Mouse (Mus musculus): ENCODE measurements around the gene Slc6a9. TPM values are rescaled to one million over a fixed set of nuclear protein-coding genes. Genes with fewer than 3 reads are reported as not detected.

Gene Slc6a9
- polyA plus RNA-seq, 1 experiment from 2014 or later: 14.9 TPM

GRCm38 (mm10) chr4:117915489-117916105, 81.3 kb downstream of the Slc6a9 start:
- H3K27ac ChIP-seq: peak overlapping the region; percentile 59; the same call in 1 of the 2 replicates
- H3K9me3 ChIP-seq: no peaks in the 10 kb centered on the region
- ATAC-seq: no peak
- peak overlapping the region; percentile 92 for H3K9ac ChIP-seq (replicated peaks)
- peaks cover 20% of the 10 kb centered on the region for H3K36me3 ChIP-seq
- H3K4me1 ChIP-seq (replicated peaks): peaks cover 46% of the 10 kb centered on the region
- no peaks in the 10 kb centered on the region for H3K27me3 ChIP-seq
- 7% methylated on average over 19 of the region's 19 CpGs for WGBS
- H3K4me3 ChIP-seq (replicated peaks): peak overlapping the region; percentile 93
- H3K4me2 ChIP-seq (replicated peaks): peak overlapping the region; percentile 100

- WGBS: 91% methylated on average over 5 of the region's 5 CpGs
- no peaks in the 10 kb centered on the region for H3K9me3 ChIP-seq
- no peak for ATAC-seq
Measured at GRCm38 (mm10) chr4:117916386-117916785, 82.1 kb downstream of the Slc6a9 start.

GRCm38 (mm10) chr4:117917402-117917801, 83.1 kb downstream of the Slc6a9 start:
- no peak for ATAC-seq
- Histone ChIP-seq H3K4me2 (replicated peaks) (no peak overlapping the region), H3K4me3 (replicated peaks) (no peak overlapping the region), H3K4me1 (replicated peaks) (peaks cover 28% of the 10 kb centered on the region), H3K36me3 (peaks cover 2% of the 10 kb centered on the region), H3K9me3 (no peaks in the 10 kb centered on the region), H3K27me3 (0 out of 2 replicates have a peak, but pooled peaks cover 4% of the 10 kb centered on the region), H3K27ac (no peak overlapping the region), H3K9ac (replicated peaks) (no peak overlapping the region)
- WGBS: 88% methylated on average over 4 of the region's 4 CpGs

More at GRCm38 (mm10) chr4:117916386-117916785, 82.1 kb downstream of the Slc6a9 start:
- no peak overlapping the region for H3K9ac ChIP-seq (replicated peaks)
- no peak overlapping the region for H3K27ac ChIP-seq
- H3K27me3 ChIP-seq: no peaks in the 10 kb centered on the region
- no peak overlapping the region for H3K4me3 ChIP-seq (replicated peaks)
- peaks cover 12% of the 10 kb centered on the region for H3K36me3 ChIP-seq
- peaks cover 38% of the 10 kb centered on the region for H3K4me1 ChIP-seq (replicated peaks)
- peak overlapping the region; percentile 100 for H3K4me2 ChIP-seq (replicated peaks)

GRCm38 (mm10) chr4:117917847-117918246, 83.5 kb downstream of the Slc6a9 start:
- WGBS: 95% methylated on average over 4 of the region's 4 CpGs
- H3K4me3 ChIP-seq (replicated peaks): no peak overlapping the region
- 0 out of 2 replicates have a peak, but pooled peaks cover 4% of the 10 kb centered on the region for H3K27me3 ChIP-seq
- H3K4me1 ChIP-seq (replicated peaks): peaks cover 23% of the 10 kb centered on the region
- no peak for ATAC-seq
- no peaks in the 10 kb centered on the region for H3K9me3 ChIP-seq
- H3K9ac ChIP-seq (replicated peaks): no peak overlapping the region
- no peaks in the 10 kb centered on the region for H3K36me3 ChIP-seq
- no peak overlapping the region for H3K27ac ChIP-seq
- no peak overlapping the region for H3K4me2 ChIP-seq (replicated peaks)

- Histone ChIP-seq H3K36me3 (no peaks in the 10 kb centered on the region), H3K9me3 (no peaks in the 10 kb centered on the region), H3K4me2 (replicated peaks) (no peak overlapping the region), H3K9ac (replicated peaks) (no peak overlapping the region), H3K27me3 (0 out of 2 replicates have a peak, but pooled peaks cover 4% of the 10 kb centered on the region), H3K4me3 (replicated peaks) (no peak overlapping the region), H3K27ac (no peak overlapping the region), H3K4me1 (replicated peaks) (peaks cover 19% of the 10 kb centered on the region)
- ATAC-seq: no peak
- 77% methylated on average over 3 of the region's 3 CpGs for WGBS
Measured at GRCm38 (mm10) chr4:117918261-117918660, 84.0 kb downstream of the Slc6a9 start.

GRCm38 (mm10) chr4:117918762-117919161, 84.5 kb downstream of the Slc6a9 start:
- H3K4me2 ChIP-seq (replicated peaks): no peak overlapping the region
- 95% methylated on average over 5 of the region's 5 CpGs for WGBS
- H3K9me3 ChIP-seq: no peaks in the 10 kb centered on the region
- peaks cover 8% of the 10 kb centered on the region; the same call in 1 of the 2 replicates for H3K27me3 ChIP-seq
- ATAC-seq: no peak
- H3K4me1 ChIP-seq (replicated peaks): peaks cover 14% of the 10 kb centered on the region
- H3K9ac ChIP-seq (replicated peaks): no peak overlapping the region
- no peaks in the 10 kb centered on the region for H3K36me3 ChIP-seq
- H3K4me3 ChIP-seq (replicated peaks): no peak overlapping the region
- H3K27ac ChIP-seq: no peak overlapping the region

GRCm38 (mm10) chr4:117921358-117921757, 87.1 kb downstream of the Slc6a9 start:
- Histone ChIP-seq H3K4me1 (replicated peaks) (peaks cover 2% of the 10 kb centered on the region), H3K36me3 (no peaks in the 10 kb centered on the region), H3K27me3 (peaks cover 33% of the 10 kb centered on the region), H3K9ac (replicated peaks) (no peak overlapping the region), H3K4me2 (replicated peaks) (no peak overlapping the region), H3K9me3 (no peaks in the 10 kb centered on the region), H3K27ac (no peak overlapping the region), H3K4me3 (replicated peaks) (no peak overlapping the region)
- ATAC-seq: no peak
- 93% methylated on average over 2 of the region's 2 CpGs for WGBS

GRCm38 (mm10) chr4:117923450-117923849, 89.1 kb downstream of the Slc6a9 start:
- no peak for ATAC-seq
- Histone ChIP-seq H3K4me1 (replicated peaks) (peaks cover 20% of the 10 kb centered on the region), H3K36me3 (no peaks in the 10 kb centered on the region), H3K9me3 (no peaks in the 10 kb centered on the region), H3K27ac (no peak overlapping the region), H3K27me3 (peaks cover 54% of the 10 kb centered on the region), H3K4me2 (replicated peaks) (no peak overlapping the region), H3K9ac (replicated peaks) (no peak overlapping the region), H3K4me3 (replicated peaks) (no peak overlapping the region)
- 50% methylated on average over 2 of the region's 2 CpGs for WGBS

Other genes starting within 250 kb of the Slc6a9 start
- 77.8 and 78.2 TPM in 2 replicates for gene Dmap1, start 152.2 kb upstream of the Slc6a9 start, polyA plus RNA-seq (2015; fragmentation: Nextera tagmentation; extraction: Ambion mirVana)
- not detected in 2 replicates for gene Gm12845, start 110.1 kb upstream of the Slc6a9 start, polyA plus RNA-seq (2015; fragmentation: Nextera tagmentation; extraction: Ambion mirVana)
- not detected in 2 replicates for gene Klf17, start 68.9 kb upstream of the Slc6a9 start, polyA plus RNA-seq (2015; fragmentation: Nextera tagmentation; extraction: Ambion mirVana)
- 3.0 and 3.4 TPM in 2 replicates for gene Ccdc24, start 38.1 kb downstream of the Slc6a9 start, polyA plus RNA-seq (2015; fragmentation: Nextera tagmentation; extraction: Ambion mirVana)
- gene B4galt2, start 49.0 kb downstream of the Slc6a9 start, polyA plus RNA-seq (2015; fragmentation: Nextera tagmentation; extraction: Ambion mirVana): 42.7 and 42.8 TPM in 2 replicates
- gene Atp6v0b, start 52.8 kb downstream of the Slc6a9 start, polyA plus RNA-seq (2015; fragmentation: Nextera tagmentation; extraction: Ambion mirVana): 458 and 469 TPM in 2 replicates
- 26.0 and 26.1 TPM in 2 replicates for gene Dph2, start 57.5 kb downstream of the Slc6a9 start, polyA plus RNA-seq (2015; fragmentation: Nextera tagmentation; extraction: Ambion mirVana)
- gene Ipo13, start 80.5 kb downstream of the Slc6a9 start, polyA plus RNA-seq (2015; fragmentation: Nextera tagmentation; extraction: Ambion mirVana): 66.2 and 72.9 TPM in 2 replicates
- 0.30 TPM in 2 replicates for gene Artn, start 95.3 kb downstream of the Slc6a9 start, polyA plus RNA-seq (2015; fragmentation: Nextera tagmentation; extraction: Ambion mirVana)